Mouse (Mus musculus): ENCODE data around the gene Olfr839-ps1.

Olfr839-ps1 gene

GRCm38 (mm10) chr9:19177212-19177611, at the start of gene Olfr839-ps1:
Gene Olfr839-ps1 (minus strand): TSS chr9:19177312.
- ChIA-PET CTCF (no interaction called here), POLR2A (no interaction called here)

DNA sequence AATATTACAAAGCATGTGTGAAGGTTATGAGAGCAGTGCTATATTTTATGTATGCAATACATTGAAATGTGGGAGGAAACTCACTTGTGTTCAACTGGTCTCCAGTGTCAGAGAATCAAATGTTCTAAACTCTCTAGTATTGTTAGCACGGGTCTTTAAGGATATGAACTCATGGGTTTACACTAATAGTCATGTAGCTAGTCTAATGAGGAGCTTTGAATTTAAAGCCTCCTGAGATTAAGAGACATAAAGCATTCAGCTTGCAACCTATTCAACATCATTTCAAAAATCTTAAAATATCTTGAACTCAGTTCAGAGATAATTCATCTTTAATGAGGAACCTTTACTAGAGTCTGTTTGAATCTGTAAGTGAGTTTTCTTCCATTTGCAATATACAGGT, 41.1 kb downstream of the Olfr839-ps1 start, which contains the start of gene Olfr837:
Gene Olfr837, plus strand, starts transcription at position 301 of the 400 bp plus-strand sequence.
- CTCF ChIA-PET: no interaction called here
- POLR2A ChIA-PET: no interaction called here

DNA sequence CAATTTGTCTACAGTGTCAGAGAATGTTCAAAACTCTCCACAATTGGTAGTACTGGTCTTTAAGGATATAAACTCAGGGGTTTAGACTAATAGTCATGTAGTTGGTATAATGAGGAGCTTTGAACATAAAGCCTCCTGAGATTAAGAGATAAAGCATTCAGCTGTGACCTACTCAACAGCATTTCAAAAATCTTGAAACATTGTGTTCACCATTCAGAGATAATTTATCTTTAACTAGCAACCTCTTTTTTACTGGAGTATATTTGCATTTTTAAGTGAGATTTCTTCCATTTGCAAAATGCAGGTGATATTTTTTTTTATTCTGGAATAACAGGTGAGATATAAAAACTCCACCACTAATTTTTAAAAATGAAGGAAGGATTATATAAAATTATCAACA, 57.0 kb downstream of the Olfr839-ps1 start, which contains the start of gene Olfr836:
Gene Olfr836, plus strand, starts transcription at position 301 of the 400 bp plus-strand sequence.
- CTCF ChIA-PET: no interaction called here
- POLR2A ChIA-PET: no interaction called here

All from embryonic stem cell, embryonic (primary cell).